Mouse (Mus musculus) testis, adult 2 months (tissue): ENCODE data around the gene Tmem106c. TPM values are rescaled to one million over a fixed set of nuclear protein-coding genes. Genes with fewer than 3 reads are reported as not detected.

ENCODE experiments used
- H3K27ac ChIP-seq: fragments of 200-500 bp; 2 replicates; pipeline ENCODE4 v1.5.1; 2012; ENCODE audit warnings: low read depth, low read length; ENCODE audit not compliant: control insufficient read depth, insufficient read depth
- H3K27me3 ChIP-seq: fragments of 200-500 bp; 2 replicates; pipeline ENCODE4 v1.6.1; 2012; ENCODE audit warnings: mild to moderate bottlenecking, low read length, moderate library complexity; ENCODE audit not compliant: control insufficient read depth, insufficient read depth
- H3K36me3 ChIP-seq: fragments of 200-500 bp; 2 replicates; pipeline ENCODE4 v1.6.1; 2012; ENCODE audit warnings: mild to moderate bottlenecking, low read length; ENCODE audit not compliant: control insufficient read depth, insufficient read depth
- H3K4me1 ChIP-seq: fragments of 200-500 bp; 2 replicates; pipeline ENCODE4 v1.6.1; 2012; ENCODE audit warnings: low read length; ENCODE audit not compliant: control insufficient read depth, insufficient read depth
- H3K4me3 ChIP-seq: fragments of 200-500 bp; 2 replicates; pipeline ENCODE4 v1.5.1; 2012; ENCODE audit warnings: low read depth, mild to moderate bottlenecking, low read length, moderate library complexity, mixed read lengths; ENCODE audit not compliant: control insufficient read depth
- CTCF ChIP-seq: fragments of 200-500 bp; IDR thresholded peaks from 2 replicates; pipeline ENCODE4 v1.5.1; 2012; ENCODE audit warnings: low read depth, mild to moderate bottlenecking, inconsistent platforms, low read length, moderate library complexity; ENCODE audit not compliant: control insufficient read depth, insufficient read depth, insufficient replicate concordance
- POLR2A ChIP-seq: fragments of 200-500 bp; IDR thresholded peaks from 2 replicates; pipeline ENCODE4 v1.6.1; 2012; ENCODE audit warnings: low read depth, mild to moderate bottlenecking, inconsistent platforms, low read length, moderate library complexity; ENCODE audit not compliant: control insufficient read depth
- polyA plus RNA-seq: library from polyadenylated mRNA; depleted of rRNA; stranded (reverse); fragments of >200 nt; gene quantifications from 2 replicates; pipeline ENCODE4 v1.2.3, GENCODE M21; 2012

The Tmem106c gene
- polyA plus RNA-seq, 1 experiment: 55.7 TPM

- H3K4me1 ChIP-seq: no peaks in the 10 kb centered on the region
- H3K4me3 ChIP-seq: no peak overlapping the region
- H3K36me3 ChIP-seq: no peaks in the 10 kb centered on the region
- H3K27me3 ChIP-seq: no peaks in the 10 kb centered on the region
- H3K27ac ChIP-seq: no peak overlapping the region
- TF ChIP-seq POLR2A (no peak), CTCF (no peak)
These were observed 37.0 kb upstream of the Tmem106c start for GRCm38 (mm10) chr15:97927018-97927417.

- no peak for TF ChIP-seq CTCF
- Histone ChIP-seq H3K27ac (no peak overlapping the region), H3K36me3 (no peaks in the 10 kb centered on the region), H3K4me3 (no peak overlapping the region), H3K27me3 (no peaks in the 10 kb centered on the region), H3K4me1 (no peaks in the 10 kb centered on the region)
These were observed 36.2 kb upstream of the Tmem106c start for GRCm38 (mm10) chr15:97927821-97928220.

GRCm38 (mm10) chr15:97929259-97929824 is 34.7 kb upstream of the Tmem106c start:
- no peak for TF ChIP-seq POLR2A
- no peak for TF ChIP-seq CTCF
- Histone ChIP-seq H3K36me3 (no peaks in the 10 kb centered on the region), H3K4me1 (no peaks in the 10 kb centered on the region), H3K27me3 (no peaks in the 10 kb centered on the region), H3K4me3 (no peak overlapping the region), H3K27ac (no peak overlapping the region)

- H3K36me3 ChIP-seq: no peaks in the 10 kb centered on the region
- H3K27me3 ChIP-seq: no peaks in the 10 kb centered on the region
- H3K4me1 ChIP-seq: no peaks in the 10 kb centered on the region
- no peak overlapping the region for H3K4me3 ChIP-seq
- H3K27ac ChIP-seq: no peak overlapping the region
- TF ChIP-seq CTCF: no peak
- TF ChIP-seq POLR2A: no peak
These were observed 31.6 kb upstream of the Tmem106c start for GRCm38 (mm10) chr15:97932441-97932840.

GRCm38 (mm10) chr15:97938580-97938979 is 25.4 kb upstream of the Tmem106c start:
- TF ChIP-seq POLR2A (no peak), CTCF (no peak)
- H3K27ac ChIP-seq: no peak overlapping the region
- no peaks in the 10 kb centered on the region for H3K4me1 ChIP-seq
- H3K4me3 ChIP-seq: no peak overlapping the region
- no peaks in the 10 kb centered on the region for H3K36me3 ChIP-seq
- no peaks in the 10 kb centered on the region for H3K27me3 ChIP-seq

- Histone ChIP-seq H3K27ac (no peak overlapping the region), H3K4me3 (no peak overlapping the region), H3K27me3 (no peaks in the 10 kb centered on the region), H3K36me3 (no peaks in the 10 kb centered on the region), H3K4me1 (no peaks in the 10 kb centered on the region)
- no peak for TF ChIP-seq CTCF
- no peak for TF ChIP-seq POLR2A
These were observed 23.9 kb upstream of the Tmem106c start for GRCm38 (mm10) chr15:97940088-97940487.

- no peak overlapping the region for H3K4me3 ChIP-seq
- no peaks in the 10 kb centered on the region for H3K36me3 ChIP-seq
- TF ChIP-seq CTCF: no peak
- no peak for TF ChIP-seq POLR2A
- no peaks in the 10 kb centered on the region for H3K4me1 ChIP-seq
- no peaks in the 10 kb centered on the region for H3K27me3 ChIP-seq
- no peak overlapping the region for H3K27ac ChIP-seq
These were observed 22.7 kb upstream of the Tmem106c start for GRCm38 (mm10) chr15:97941306-97941705.

GRCm38 (mm10) chr15:97942538-97942937 is 21.5 kb upstream of the Tmem106c start:
- Histone ChIP-seq H3K27ac (no peak overlapping the region), H3K4me1 (no peaks in the 10 kb centered on the region), H3K36me3 (no peaks in the 10 kb centered on the region), H3K27me3 (no peaks in the 10 kb centered on the region), H3K4me3 (no peak overlapping the region)
- TF ChIP-seq CTCF (no peak), POLR2A (no peak)
